Mouse (Mus musculus) C2C12 (cell line): Measurements from ENCODE around the gene Clasp2. TPM values are rescaled to one million over a fixed set of nuclear protein-coding genes. Genes with fewer than 3 reads are reported as not detected.

Experiments
- H3K27me3 ChIP-seq: one replicate; pipeline ENCODE4 v1.6.1; 2011; ENCODE audit not compliant: control insufficient read depth, insufficient read depth, insufficient read length
- H3K36me3 ChIP-seq: one replicate; pipeline ENCODE4 v1.6.1; 2011; ENCODE audit not compliant: control insufficient read depth, insufficient read depth
- H3K4me3 ChIP-seq: one replicate; pipeline ENCODE4 v1.5.1; 2011; ENCODE audit warnings: mild to moderate bottlenecking, control low read depth; ENCODE audit not compliant: poor library complexity, insufficient read depth, severe bottlenecking
- H3K79me2 ChIP-seq: one replicate; pipeline ENCODE4 v1.6.1; 2011; ENCODE audit not compliant: control insufficient read depth, insufficient read depth
- H3K79me3 ChIP-seq: one replicate; pipeline ENCODE4 v1.6.1; 2011; ENCODE audit warnings: low read depth, control low read depth
- H3ac ChIP-seq: one replicate; pipeline ENCODE3; 2011; ENCODE audit warnings: low read depth; ENCODE audit not compliant: control insufficient read depth, insufficient read length
- CEBPB ChIP-seq: IDR thresholded peaks from one replicate; pipeline ENCODE4 v1.6.1; 2011; ENCODE audit warnings: low read depth, mild to moderate bottlenecking, control low read depth, moderate library complexity
- CTCF ChIP-seq: IDR thresholded peaks from one replicate; pipeline ENCODE4 v1.5.1; 2011; ENCODE audit not compliant: control insufficient read depth, insufficient read depth, insufficient read length
- FOSL1 ChIP-seq: IDR thresholded peaks from one replicate; pipeline ENCODE4 v1.8.0; 2011; ENCODE audit warnings: mild to moderate bottlenecking, low read length; ENCODE audit not compliant: poor library complexity, insufficient read depth, severe bottlenecking
- MAX ChIP-seq: IDR thresholded peaks from one replicate; pipeline ENCODE4 v1.6.1; 2011; ENCODE audit warnings: mild to moderate bottlenecking, control low read depth
- MYOD1 ChIP-seq: IDR thresholded peaks from one replicate; pipeline ENCODE4 v1.6.1; 2011; ENCODE audit warnings: low read depth; ENCODE audit not compliant: control insufficient read depth, insufficient read length
- MYOG ChIP-seq: IDR thresholded peaks from one replicate; pipeline ENCODE4 v1.6.1; 2011; ENCODE audit not compliant: control insufficient read depth, insufficient read length; ENCODE audit errors: extremely low read depth
- USF1 ChIP-seq: IDR thresholded peaks from one replicate; pipeline ENCODE4 v1.6.1; 2011; ENCODE audit warnings: low read depth, mild to moderate bottlenecking, control low read depth, moderate library complexity
- polyA plus RNA-seq: library from polyadenylated mRNA; unstranded; fragments of >200 nt; fragmentation: generic; extraction: Trizol; gene quantifications from one replicate; pipeline ENCODE4 v1.2.1, GENCODE M21; 2012; ENCODE audit warnings: missing spikeins

The Clasp2 gene
- polyA plus RNA-seq, 1 experiment = 8.8 TPM

- no peak overlapping the region for H3K4me3 ChIP-seq
- TF ChIP-seq MYOD1 (no peak), CEBPB (no peak), MYOG (no peak), FOSL1 (no peak)
- H3K79me2 ChIP-seq = no peaks in the 10 kb centered on the region
- no peaks in the 10 kb centered on the region for H3K36me3 ChIP-seq
- no peaks in the 10 kb centered on the region for H3K79me3 ChIP-seq
- no peaks in the 10 kb centered on the region for H3K27me3 ChIP-seq
- no peak overlapping the region for H3ac ChIP-seq
These were observed 14.1 kb upstream of the Clasp2 start for GRCm38 (mm10) chr9:113726991-113727680.

- no peaks in the 10 kb centered on the region for H3K79me2 ChIP-seq
- no peak for TF ChIP-seq CTCF
- no peak for TF ChIP-seq FOSL1
- no peak for TF ChIP-seq MYOD1
- no peak for TF ChIP-seq MAX
- H3K36me3 ChIP-seq = no peaks in the 10 kb centered on the region
- no peak overlapping the region for H3ac ChIP-seq
- no peaks in the 10 kb centered on the region for H3K27me3 ChIP-seq
- no peaks in the 10 kb centered on the region for H3K79me3 ChIP-seq
- no peak overlapping the region for H3K4me3 ChIP-seq
These were observed 9.7 kb upstream of the Clasp2 start for GRCm38 (mm10) chr9:113731540-113731939.

GRCm38 (mm10) chr9:113735920-113736319 lies 5.4 kb upstream of the Clasp2 start:
- no peaks in the 10 kb centered on the region for H3K36me3 ChIP-seq
- H3K79me3 ChIP-seq = no peaks in the 10 kb centered on the region
- no peaks in the 10 kb centered on the region for H3K27me3 ChIP-seq
- no peak overlapping the region for H3K4me3 ChIP-seq
- H3K79me2 ChIP-seq = peaks cover 6% of the 10 kb centered on the region
- H3ac ChIP-seq = no peak overlapping the region
- TF ChIP-seq MYOD1 (no peak), USF1 (no peak), MYOG (no peak), MAX (no peak), CTCF (no peak), FOSL1 (no peak), CEBPB (no peak)

- Histone ChIP-seq H3K4me3 (no peak overlapping the region), H3K36me3 (no peaks in the 10 kb centered on the region), H3ac (no peak overlapping the region), H3K79me3 (peaks cover 12% of the 10 kb centered on the region), H3K79me2 (peaks cover 22% of the 10 kb centered on the region), H3K27me3 (no peaks in the 10 kb centered on the region)
- no peak for TF ChIP-seq MYOD1
- no peak for TF ChIP-seq MYOG
- TF ChIP-seq CEBPB = no peak
- TF ChIP-seq FOSL1 = no peak
- no peak for TF ChIP-seq CTCF
- TF ChIP-seq MAX = no peak
- TF ChIP-seq USF1 = no peak
These were observed 3.3 kb upstream of the Clasp2 start for GRCm38 (mm10) chr9:113738021-113738420.

GRCm38 (mm10) chr9:113738941-113739340 lies 2.3 kb upstream of the Clasp2 start:
- H3K4me3 ChIP-seq = no peak overlapping the region
- no peaks in the 10 kb centered on the region for H3K27me3 ChIP-seq
- H3K36me3 ChIP-seq = no peaks in the 10 kb centered on the region
- H3K79me3 ChIP-seq = peaks cover 21% of the 10 kb centered on the region
- H3ac ChIP-seq = no peak overlapping the region
- TF ChIP-seq CTCF (no peak), MYOG (no peak), CEBPB (no peak), MYOD1 (no peak), MAX (no peak), FOSL1 (no peak), USF1 (no peak)
- H3K79me2 ChIP-seq = peaks cover 31% of the 10 kb centered on the region

- Histone ChIP-seq H3ac (peak overlapping the region; percentile 71), H3K79me3 (peaks cover 38% of the 10 kb centered on the region), H3K27me3 (no peaks in the 10 kb centered on the region), H3K79me2 (peaks cover 58% of the 10 kb centered on the region), H3K4me3 (peak overlapping the region; percentile 63), H3K36me3 (no peaks in the 10 kb centered on the region)
- TF ChIP-seq USF1 (no peak), CTCF (no peak), MAX (no peak), FOSL1 (no peak), CEBPB (no peak), MYOG (no peak), MYOD1 (no peak)
These were observed 414 bp downstream of the Clasp2 start for GRCm38 (mm10) chr9:113741637-113742137.
